Mouse (Mus musculus) olfactory bulb, adult 2 months (tissue): ENCODE data around the gene Zcchc14. TPM values are rescaled to one million over a fixed set of nuclear protein-coding genes. Genes with fewer than 3 reads are reported as not detected.

ENCODE experiments used
- H3K27ac ChIP-seq: fragments of 200-500 bp; 2 replicates; pipeline ENCODE4 v1.5.1; 2012; ENCODE audit warnings: low read depth, low read length; ENCODE audit not compliant: insufficient read depth
- H3K4me1 ChIP-seq: fragments of 200-500 bp; 2 replicates; pipeline ENCODE4 v1.6.1; 2012; ENCODE audit warnings: low read length; ENCODE audit not compliant: control insufficient read depth, insufficient read depth
- H3K4me3 ChIP-seq: fragments of 200-500 bp; 2 replicates; pipeline ENCODE4 v1.5.1; 2012; ENCODE audit warnings: mild to moderate bottlenecking, low read depth, low read length, moderate library complexity; ENCODE audit not compliant: insufficient read depth
- CTCF ChIP-seq: fragments of 200-500 bp; IDR thresholded peaks from 2 replicates; pipeline ENCODE4 v1.5.1; 2012; ENCODE audit warnings: low read depth, mild to moderate bottlenecking, low read length, moderate library complexity; ENCODE audit not compliant: insufficient read depth
- POLR2A ChIP-seq: fragments of 200-500 bp; IDR thresholded peaks from 2 replicates; pipeline ENCODE4 v1.6.1; 2012; ENCODE audit warnings: mild to moderate bottlenecking, low read depth, low read length, moderate library complexity; ENCODE audit not compliant: insufficient read depth
- WGBS: fragments of 180-500 bp; shearing (Covaris S2); methylation state at CpG from one replicate; pipeline ENCODE4 v1.1.7; 2018; 5-methylcytosine and 5-hydroxymethylcytosine counted together
- polyA plus RNA-seq: library from polyadenylated mRNA; stranded (reverse); fragments of >200 nt; gene quantifications from 2 replicates; pipeline ENCODE4 v1.2.4, GENCODE M21; 2012; ENCODE audit warnings: low replicate concordance; ENCODE audit not compliant: missing spikeins, insufficient read depth, insufficient read length

The Zcchc14 gene
- polyA plus RNA-seq, 1 experiment: not detected

DNA sequence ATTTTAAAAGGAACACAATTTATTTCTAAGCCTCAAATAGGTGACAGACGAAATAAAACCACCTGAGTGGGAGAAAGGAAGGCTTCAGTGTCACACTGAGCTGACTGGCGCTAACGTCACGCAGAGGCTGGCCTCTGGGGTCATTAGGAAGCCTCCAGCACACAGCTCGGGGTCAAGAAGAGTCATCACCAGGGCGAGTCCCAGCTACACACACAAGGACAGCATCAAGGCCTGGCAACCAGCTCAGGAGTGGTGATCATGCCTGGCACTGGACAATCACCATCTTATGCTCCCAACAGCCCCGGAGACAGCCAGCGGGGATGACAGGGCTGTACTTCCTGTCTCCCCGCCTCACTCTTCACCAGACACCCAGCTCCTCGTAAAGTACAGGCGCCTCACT, 95.0 kb downstream of the Zcchc14 start:
- TF ChIP-seq CTCF (no peak), POLR2A (no peak)
- H3K4me3 ChIP-seq: no peak overlapping the region
- WGBS: 95% methylated on average over 11 of the region's 11 CpGs
- H3K27ac ChIP-seq: no peak overlapping the region
- peaks cover 24% of the 10 kb centered on the region for H3K4me1 ChIP-seq

DNA sequence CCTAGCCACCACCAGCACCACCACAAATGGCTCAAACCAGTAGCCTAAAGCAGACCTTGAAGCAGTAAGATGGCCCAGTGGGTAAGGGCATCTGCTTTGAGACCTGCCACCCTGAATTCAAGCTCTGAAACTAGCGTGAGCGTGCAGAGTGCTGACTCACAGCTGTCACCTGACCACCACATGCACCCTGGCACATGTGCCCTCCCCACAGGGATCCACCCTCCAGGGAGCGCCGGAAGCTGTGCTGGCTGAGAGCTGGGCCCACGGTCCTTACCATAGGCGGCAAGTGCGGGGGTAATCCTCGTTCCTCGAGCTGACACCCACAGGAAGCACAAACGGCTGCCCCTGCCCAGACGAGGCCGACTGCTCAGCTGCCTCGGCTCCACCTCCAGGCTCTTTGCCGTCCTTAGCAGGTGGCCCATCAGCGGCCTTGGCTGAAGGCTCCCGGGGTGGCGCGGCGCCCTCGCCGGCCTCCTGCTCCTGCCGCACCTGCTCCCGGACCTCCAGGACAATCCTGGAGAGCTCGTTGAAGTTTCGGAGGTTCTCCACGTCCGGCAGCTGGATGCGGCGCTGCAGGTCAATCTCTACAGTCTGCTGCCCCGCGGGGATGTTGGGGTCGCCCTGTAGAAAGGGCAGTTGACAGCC, 98.7 kb downstream of the Zcchc14 start:
- no peak overlapping the region for H3K27ac ChIP-seq
- H3K4me3 ChIP-seq: no peak overlapping the region
- WGBS: 81% methylated on average over 32 of the region's 32 CpGs
- peaks cover 12% of the 10 kb centered on the region for H3K4me1 ChIP-seq
- TF ChIP-seq CTCF (no peak), POLR2A (no peak)

DNA sequence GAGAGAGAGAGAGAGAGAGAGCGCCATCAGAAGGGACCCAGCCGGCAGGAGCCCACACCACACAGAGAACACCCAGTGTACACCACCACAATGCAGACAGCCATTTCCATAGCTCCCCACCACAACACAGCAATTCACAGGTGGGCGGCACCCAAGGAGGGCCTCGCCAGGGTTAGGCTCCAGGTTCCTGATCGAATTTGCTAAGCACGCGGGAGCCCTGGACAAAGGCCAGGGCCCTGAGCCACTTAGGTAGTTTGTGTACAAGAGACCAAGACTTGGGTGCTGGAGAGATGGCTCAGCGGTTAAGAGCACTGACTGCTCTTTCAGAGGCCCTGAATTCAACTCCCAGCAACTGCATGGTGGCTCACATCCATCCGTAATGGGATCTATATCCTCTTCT, 100.2 kb downstream of the Zcchc14 start:
- peaks cover 12% of the 10 kb centered on the region for H3K4me1 ChIP-seq
- H3K27ac ChIP-seq: no peak overlapping the region
- no peak overlapping the region for H3K4me3 ChIP-seq
- no peak for TF ChIP-seq CTCF
- TF ChIP-seq POLR2A: no peak
- 80% methylated on average over 9 of the region's 9 CpGs for WGBS

DNA sequence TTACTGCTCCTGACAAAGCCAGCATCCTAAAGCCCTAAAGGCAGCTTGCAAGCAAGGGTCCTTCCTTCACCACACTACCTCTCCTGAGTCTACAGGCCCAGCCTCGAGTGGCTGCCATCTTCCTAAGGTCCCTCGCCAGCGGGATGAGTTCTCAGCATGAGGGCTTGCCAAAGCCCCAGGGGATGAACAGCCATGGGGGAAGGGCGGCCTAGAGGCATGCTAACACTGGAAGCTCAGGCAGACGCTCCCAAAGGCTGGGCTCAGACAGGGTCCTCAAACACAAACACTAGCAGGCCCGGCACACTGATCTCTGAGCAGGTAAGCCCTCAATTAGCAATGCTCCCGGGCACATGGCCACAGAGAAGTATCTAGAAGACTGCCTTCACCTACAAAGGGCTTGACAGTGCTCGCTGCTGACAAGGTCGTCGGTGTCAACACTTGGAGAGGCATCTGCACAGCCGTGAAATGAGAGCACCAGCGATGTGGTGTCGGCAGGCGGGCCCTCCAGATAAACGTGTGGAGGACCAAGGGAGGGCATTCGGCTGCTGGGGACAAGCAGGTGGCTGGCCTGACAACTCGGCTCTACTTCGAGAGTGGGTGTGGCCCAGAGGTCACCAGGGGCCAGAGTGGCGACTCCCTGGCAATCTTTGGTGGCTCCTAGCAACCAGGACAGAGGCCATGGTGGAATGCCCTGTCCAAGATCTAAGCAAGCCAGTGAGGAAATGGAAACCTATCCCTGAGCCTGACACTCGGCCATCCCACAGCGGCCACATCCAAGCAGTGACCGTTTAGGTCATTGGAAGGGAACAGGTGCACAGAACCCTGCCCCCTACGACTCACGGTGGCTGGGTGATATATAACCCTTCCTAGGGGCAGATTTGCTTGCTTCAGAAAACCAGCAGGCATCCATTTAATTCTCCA, 101.4 kb downstream of the Zcchc14 start:
- WGBS: 74% methylated on average over 24 of the region's 24 CpGs
- Histone ChIP-seq H3K27ac (no peak overlapping the region), H3K4me3 (no peak overlapping the region), H3K4me1 (peaks cover 12% of the 10 kb centered on the region)
- no peak for TF ChIP-seq CTCF
- no peak for TF ChIP-seq POLR2A

DNA sequence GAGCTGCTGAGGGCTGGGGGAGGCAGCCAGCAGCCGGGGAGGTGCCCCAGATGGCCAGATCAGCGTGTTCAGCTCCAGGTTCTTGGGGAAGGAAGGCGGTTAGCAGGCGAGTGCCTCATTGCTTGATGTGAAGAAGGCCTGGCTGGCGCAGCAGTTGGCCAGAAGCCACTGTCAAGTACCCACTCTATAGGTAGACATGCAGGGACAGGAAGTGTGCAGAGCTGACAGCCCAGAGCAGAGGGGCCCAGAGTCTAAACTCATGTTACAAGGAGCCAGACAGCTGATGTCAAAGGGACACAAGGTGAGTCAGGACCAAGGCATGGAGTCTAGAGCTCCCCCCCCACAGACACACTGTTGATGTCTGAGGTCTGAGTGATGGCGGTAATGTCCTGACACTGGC, 102.6 kb downstream of the Zcchc14 start:
- TF ChIP-seq CTCF: no peak
- TF ChIP-seq POLR2A: no peak
- peaks cover 9% of the 10 kb centered on the region for H3K4me1 ChIP-seq
- no peak overlapping the region for H3K4me3 ChIP-seq
- no peak overlapping the region for H3K27ac ChIP-seq
- 84% methylated on average over 6 of the region's 6 CpGs for WGBS

Other genes with a start within 250 kb of the Zcchc14 start
- not detected in 2 replicates for gene 1700018B08Rik, start 108.6 kb downstream of the Zcchc14 start, polyA plus RNA-seq
- not detected in 2 replicates for gene Fbxo31, start 74.1 kb downstream of the Zcchc14 start, polyA plus RNA-seq
- gene Map1lc3b, start 62.5 kb downstream of the Zcchc14 start, polyA plus RNA-seq: not detected in 2 replicates
- gene Jph3, start 76.7 kb upstream of the Zcchc14 start, polyA plus RNA-seq: 104 TPM in 1 of 2 replicates, not detected in the other
- not detected in 2 replicates for gene Klhdc4, start 176.7 kb upstream of the Zcchc14 start, polyA plus RNA-seq